Mouse (Mus musculus): ENCODE measurements at regions not wholly inside any gene's neighbourhood (a gene's known extent, or its start where the extent isn't known, plus 50 kb on each side); places are given as distances from the start of the nearest gene placed in this dataset.

DNA sequence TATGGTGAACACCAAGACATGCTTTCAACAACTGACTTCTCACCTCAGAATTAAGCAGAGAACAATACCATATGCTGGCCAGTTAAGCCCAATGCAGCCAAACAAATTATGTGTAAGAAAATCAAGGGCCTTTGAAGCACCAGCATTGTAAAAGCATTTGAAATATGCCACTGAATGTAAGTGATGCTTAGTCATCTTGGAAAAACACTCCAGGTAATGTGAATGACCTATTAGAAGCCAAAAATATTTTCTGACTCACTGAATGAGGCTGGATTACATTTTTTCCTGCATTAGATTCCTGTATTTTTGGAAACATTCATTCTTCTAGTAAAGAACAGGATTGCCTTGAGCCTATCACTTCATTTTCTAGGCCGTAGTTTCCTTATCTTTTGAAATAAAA lies 95.6 kb downstream of the Agtr2 start:
- no peak for TF ChIP-seq CTCF (IDR thresholded peaks at IDR 0.05; ENCODE audit: borderline replicate concordance, insufficient read depth, low read length)
- no peak for TF ChIP-seq POLR2A (IDR thresholded peaks at IDR 0.05; ENCODE audit: low read depth, low read length)

Data from embryonic fibroblast, embryonic 13.5 days (primary cell).